Mouse (Mus musculus) megakaryocyte, embryonic 14.5 days (primary cell): Measurements from ENCODE around the gene Camkmt.

Source experiments
- FLI1 ChIP-seq: IDR thresholded peaks from 2 replicates; pipeline ENCODE4 v1.6.1; 2012; ENCODE audit warnings: low read length, inconsistent platforms, mixed read lengths
- GATA1 ChIP-seq: IDR thresholded peaks from 3 replicates; pipeline ENCODE4 v1.6.1; 2012; ENCODE audit warnings: mixed read lengths, low read length, inconsistent platforms, borderline replicate concordance

- TF ChIP-seq GATA1 (no peak), FLI1 (no peak)
These were observed 395.7 kb downstream of the Camkmt start for GRCm38 (mm10) chr17:85485946-85486533.
